Mouse (Mus musculus) ES-Bruce4 (cell line): ENCODE results near the gene Traf3ip1. TPM values are rescaled to one million over a fixed set of nuclear protein-coding genes. Genes with fewer than 3 reads are reported as not detected.
A peak's percentile ranks its signal among the peaks of the same experiment; 100 is the strongest.

ENCODE experiments used
- H3K27ac ChIP-seq: 2 replicates; pipeline ENCODE4 v1.5.1; 2012; ENCODE audit warnings: low read length, inconsistent platforms; ENCODE audit not compliant: insufficient read depth
- H3K27me3 ChIP-seq: 2 replicates; pipeline ENCODE4 v1.6.1; 2012; ENCODE audit warnings: mild to moderate bottlenecking, low read length, inconsistent platforms; ENCODE audit not compliant: control insufficient read depth, poor library complexity, insufficient read depth, severe bottlenecking
- H3K36me3 ChIP-seq: 2 replicates; pipeline ENCODE4 v1.6.1; 2012; ENCODE audit warnings: inconsistent platforms, mild to moderate bottlenecking, low read length, moderate library complexity; ENCODE audit not compliant: control insufficient read depth, poor library complexity, insufficient read depth, severe bottlenecking
- H3K4me1 ChIP-seq: one replicate; pipeline ENCODE4 v1.8.1; 2011; ENCODE audit warnings: low read length; ENCODE audit not compliant: control insufficient read depth, insufficient read depth
- H3K4me3 ChIP-seq: 2 replicates; pipeline ENCODE4 v1.5.1; 2011; ENCODE audit warnings: low read depth, mild to moderate bottlenecking, low read length
- H3K9ac ChIP-seq: 2 replicates; pipeline ENCODE4 v1.6.1; 2012; ENCODE audit warnings: low read depth, mild to moderate bottlenecking, inconsistent platforms; ENCODE audit not compliant: poor library complexity, severe bottlenecking
- H3K9me3 ChIP-seq: replicated peaks from 2 replicates; pipeline ENCODE4 v1.6.1; 2012; ENCODE audit warnings: mild to moderate bottlenecking, low read length, inconsistent platforms; ENCODE audit not compliant: control insufficient read depth, poor library complexity, insufficient read depth, severe bottlenecking
- CTCF ChIP-seq: IDR thresholded peaks from one replicate; pipeline ENCODE4 v1.8.1; 2011; ENCODE audit warnings: low read depth, low read length
- EP300 ChIP-seq: IDR thresholded peaks from 2 replicates; pipeline ENCODE4 v1.6.1; 2011; ENCODE audit warnings: low read depth, low read length; ENCODE audit not compliant: insufficient read depth
- POLR2A ChIP-seq: IDR thresholded peaks from one replicate; pipeline ENCODE4 v1.8.1; 2011; ENCODE audit warnings: low read length; ENCODE audit not compliant: insufficient read depth
- polyA plus RNA-seq: library from polyadenylated mRNA; stranded (reverse); fragments of >200 nt; gene quantifications from 2 replicates; pipeline ENCODE4 v1.2.4, GENCODE M21; 2011; ENCODE audit warnings: low read depth; ENCODE audit not compliant: missing spikeins, insufficient read depth, insufficient read length

Traf3ip1 gene
- polyA plus RNA-seq = 12.1 and 15.7 TPM in 2 replicates

DNA sequence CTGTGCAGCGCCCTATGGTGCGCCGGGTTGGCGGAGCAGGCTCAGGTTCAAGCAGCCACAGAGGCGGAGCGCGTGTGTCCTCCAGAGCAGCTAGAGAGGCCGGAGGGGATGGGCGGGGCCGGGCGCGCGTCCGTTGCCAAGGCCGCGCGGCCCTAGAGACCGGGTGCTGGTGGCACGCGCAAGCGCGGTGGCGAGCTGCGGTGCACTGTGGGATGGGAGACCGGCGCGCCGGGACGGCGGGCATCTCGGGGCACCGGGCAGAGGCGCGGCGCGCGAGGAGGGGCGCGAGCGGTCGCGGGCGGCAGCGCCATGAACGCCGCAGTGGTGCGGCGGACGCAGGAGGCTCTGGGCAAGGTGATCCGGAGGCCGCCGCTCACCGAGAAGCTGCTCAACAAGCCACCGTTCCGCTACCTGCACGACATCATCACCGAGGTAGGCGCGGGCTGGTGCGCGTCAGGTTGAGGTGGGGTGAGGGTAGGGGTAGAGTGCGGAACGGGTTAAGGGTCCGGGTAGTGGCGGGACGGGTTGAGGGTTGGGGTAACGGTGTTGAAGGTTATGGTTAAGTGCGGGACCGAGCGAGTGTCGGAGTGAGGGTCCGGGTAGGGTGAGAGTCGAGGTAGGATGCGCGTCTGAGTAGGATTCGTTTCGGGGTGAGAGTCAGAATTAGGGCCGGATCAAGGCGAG lies at the start of gene Traf3ip1:
Gene Traf3ip1 (plus strand): TSS at position 191 of the 684 bp plus-strand sequence.
- no peak within 1 kb of the TSS for H3K27ac ChIP-seq
- peak within 1 kb of the TSS; percentile 90 for H3K4me3 ChIP-seq
- H3K4me1 ChIP-seq = peaks cover 2% of the 10 kb centered on the region
- no peaks in the 10 kb centered on the region for H3K27me3 ChIP-seq
- no peak for TF ChIP-seq EP300
- no peak for TF ChIP-seq POLR2A
- TF ChIP-seq CTCF = no peak
- H3K9ac ChIP-seq = peak within 1 kb of the TSS; percentile 50
- no peaks in the 10 kb centered on the region for H3K36me3 ChIP-seq
- H3K9me3 ChIP-seq = no peaks in the 10 kb centered on the region

DNA sequence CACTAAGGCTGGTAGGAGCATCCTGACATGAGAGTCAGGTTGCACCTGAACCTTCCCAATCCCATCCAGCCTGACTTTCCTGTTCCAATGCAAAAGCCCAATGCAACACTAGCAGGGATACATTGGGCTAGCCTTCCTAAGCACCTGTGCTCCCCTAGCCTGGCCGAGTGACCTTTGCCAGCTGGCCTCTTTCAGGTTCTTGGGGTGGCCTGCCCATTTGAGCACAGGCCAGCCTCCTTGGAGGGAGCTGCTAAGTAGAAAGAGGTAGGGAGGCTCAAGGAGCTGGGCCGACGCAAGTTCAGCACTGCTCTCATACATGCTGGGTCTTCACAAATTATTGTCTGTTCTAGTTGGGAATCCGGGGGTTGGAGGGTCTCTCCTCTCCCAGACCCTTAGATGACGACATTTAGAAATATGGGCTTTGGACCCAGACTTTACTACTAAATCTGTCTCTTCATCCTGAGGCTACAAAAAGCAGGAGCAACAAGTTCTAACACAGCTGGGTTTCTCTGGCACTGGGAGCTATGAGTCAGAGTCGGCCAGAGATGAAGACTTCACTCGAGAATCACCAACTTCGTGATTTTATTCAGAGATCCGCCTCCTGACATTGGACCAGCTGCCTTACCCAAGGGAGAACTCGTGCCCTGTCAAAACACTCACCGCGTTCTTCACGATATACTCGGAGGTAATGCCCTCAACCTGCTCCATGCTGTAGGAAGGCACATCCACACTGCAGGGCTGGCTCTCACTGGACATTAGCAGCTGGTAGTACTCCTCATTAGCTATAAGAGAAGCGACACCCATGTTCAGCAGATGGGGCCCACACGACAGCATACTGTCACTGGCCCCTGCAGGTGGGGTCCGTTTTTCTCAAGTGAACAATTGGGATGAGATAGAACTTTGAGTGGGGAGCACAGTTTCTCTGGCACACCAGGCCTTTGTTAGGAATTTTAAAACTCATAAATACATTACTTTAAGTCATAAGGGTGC lies 49.3 kb upstream of the Traf3ip1 start:
- Histone ChIP-seq H3K27me3 (no peaks in the 10 kb centered on the region), H3K4me3 (no peak overlapping the region), H3K9me3 (no peaks in the 10 kb centered on the region), H3K27ac (no peak overlapping the region), H3K4me1 (no peaks in the 10 kb centered on the region), H3K36me3 (no peaks in the 10 kb centered on the region), H3K9ac (no peak overlapping the region)
- no peak for TF ChIP-seq CTCF
- TF ChIP-seq EP300 = no peak

- H3K27ac ChIP-seq = no peak overlapping the region
Measured at GRCm38 (mm10) chr1:91446060-91446459, 48.4 kb upstream of the Traf3ip1 start.

GRCm38 (mm10) chr1:91446511-91446910 lies 47.9 kb upstream of the Traf3ip1 start:
- Histone ChIP-seq H3K27ac (no peak overlapping the region), H3K27me3 (no peaks in the 10 kb centered on the region), H3K9ac (no peak overlapping the region), H3K4me3 (no peak overlapping the region), H3K4me1 (no peaks in the 10 kb centered on the region), H3K9me3 (no peaks in the 10 kb centered on the region), H3K36me3 (no peaks in the 10 kb centered on the region)
- TF ChIP-seq POLR2A (no peak), EP300 (no peak), CTCF (no peak)

More at GRCm38 (mm10) chr1:91446060-91446459, 48.4 kb upstream of the Traf3ip1 start:
- no peak overlapping the region for H3K9ac ChIP-seq
- H3K4me3 ChIP-seq = no peak overlapping the region
- H3K36me3 ChIP-seq = no peaks in the 10 kb centered on the region
- H3K4me1 ChIP-seq = no peaks in the 10 kb centered on the region
- no peaks in the 10 kb centered on the region for H3K9me3 ChIP-seq
- no peak for TF ChIP-seq POLR2A
- no peak for TF ChIP-seq EP300
- no peak for TF ChIP-seq CTCF
- no peaks in the 10 kb centered on the region for H3K27me3 ChIP-seq

DNA sequence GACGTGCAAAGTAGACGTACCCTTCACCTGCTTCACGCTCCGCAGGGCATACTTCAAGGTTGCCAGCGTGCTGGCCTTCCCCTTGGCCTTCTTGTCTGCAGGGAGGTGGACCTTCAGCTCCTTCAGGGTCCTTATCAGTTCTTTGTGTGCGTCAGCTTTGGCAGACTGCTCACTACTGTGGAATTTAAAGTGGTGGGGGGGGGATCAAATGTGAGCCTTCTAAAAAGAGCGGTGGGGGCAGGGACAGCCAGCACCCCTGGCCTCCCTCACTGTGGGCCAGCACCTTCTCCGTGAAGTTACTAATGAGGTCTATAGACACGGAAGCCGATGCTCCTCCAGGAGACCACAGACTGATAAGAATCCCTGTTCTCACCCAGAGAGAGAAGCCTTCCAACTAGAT lies 45.8 kb upstream of the Traf3ip1 start:
- H3K27me3 ChIP-seq = no peaks in the 10 kb centered on the region
- no peaks in the 10 kb centered on the region for H3K9me3 ChIP-seq
- H3K9ac ChIP-seq = no peak overlapping the region
- TF ChIP-seq CTCF = no peak
- no peak for TF ChIP-seq POLR2A
- no peak for TF ChIP-seq EP300
- no peak overlapping the region for H3K4me3 ChIP-seq
- H3K4me1 ChIP-seq = no peaks in the 10 kb centered on the region
- H3K27ac ChIP-seq = no peak overlapping the region
- H3K36me3 ChIP-seq = no peaks in the 10 kb centered on the region
